Mouse (Mus musculus) embryonic fibroblast, embryonic 13.5 days (primary cell): ENCODE data around the gene Pikfyve. TPM values are rescaled to one million over a fixed set of nuclear protein-coding genes. Genes with fewer than 3 reads are reported as not detected.

Experiments
- H3K27ac ChIP-seq: 2 replicates; pipeline ENCODE4 v1.5.1; 2012; ENCODE audit warnings: low read length, control low read depth, inconsistent platforms; ENCODE audit not compliant: insufficient read depth
- H3K4me1 ChIP-seq: 2 replicates; pipeline ENCODE4 v1.6.1; 2011; ENCODE audit warnings: low read length; ENCODE audit not compliant: control insufficient read depth, insufficient read depth
- H3K4me3 ChIP-seq: 2 replicates; pipeline ENCODE4 v1.5.1; 2011; ENCODE audit warnings: mild to moderate bottlenecking, control low read depth, low read length; ENCODE audit not compliant: insufficient read depth
- CTCF ChIP-seq: IDR thresholded peaks from 2 replicates; pipeline ENCODE4 v1.5.1; 2011; ENCODE audit warnings: mild to moderate bottlenecking, control low read depth, low read length, moderate library complexity, borderline replicate concordance; ENCODE audit not compliant: insufficient read depth
- POLR2A ChIP-seq: IDR thresholded peaks from 2 replicates; pipeline ENCODE4 v1.6.1; 2011; ENCODE audit warnings: low read depth, mild to moderate bottlenecking, control low read depth, low read length, moderate library complexity
- polyA plus RNA-seq: library from polyadenylated mRNA; stranded (reverse); fragments of >200 nt; gene quantifications from 2 replicates; pipeline ENCODE4 v1.2.4, GENCODE M21; 2011; ENCODE audit warnings: low read depth; ENCODE audit not compliant: missing spikeins, insufficient read length

Pikfyve gene
- polyA plus RNA-seq, 1 experiment, result 34.6 TPM

DNA sequence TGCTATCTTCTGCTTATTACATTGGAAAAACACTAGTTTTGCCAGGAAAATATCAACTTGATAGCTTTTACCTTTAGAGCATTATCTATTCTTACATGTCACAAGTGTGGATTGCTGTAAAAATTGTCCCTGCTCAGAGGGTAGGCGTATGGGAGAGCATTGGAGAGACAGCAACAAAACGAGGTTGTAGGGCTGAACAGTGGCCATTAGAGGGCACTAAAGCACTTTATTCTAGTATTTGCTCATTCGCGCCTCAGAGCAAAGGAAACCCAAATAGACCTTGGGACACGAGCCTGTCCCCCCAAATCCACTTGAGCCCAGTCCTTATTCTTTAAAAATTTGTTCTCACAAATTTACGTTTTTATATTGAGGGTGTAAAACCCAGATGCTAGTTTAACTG is 96.3 kb downstream of the Pikfyve start:
- no peak overlapping the region for H3K4me3 ChIP-seq
- H3K4me1 ChIP-seq, result no peaks in the 10 kb centered on the region
- TF ChIP-seq CTCF (peak; percentile 27; the same call in 1 of the 2 replicates), POLR2A (no peak)
- no peak overlapping the region for H3K27ac ChIP-seq

DNA sequence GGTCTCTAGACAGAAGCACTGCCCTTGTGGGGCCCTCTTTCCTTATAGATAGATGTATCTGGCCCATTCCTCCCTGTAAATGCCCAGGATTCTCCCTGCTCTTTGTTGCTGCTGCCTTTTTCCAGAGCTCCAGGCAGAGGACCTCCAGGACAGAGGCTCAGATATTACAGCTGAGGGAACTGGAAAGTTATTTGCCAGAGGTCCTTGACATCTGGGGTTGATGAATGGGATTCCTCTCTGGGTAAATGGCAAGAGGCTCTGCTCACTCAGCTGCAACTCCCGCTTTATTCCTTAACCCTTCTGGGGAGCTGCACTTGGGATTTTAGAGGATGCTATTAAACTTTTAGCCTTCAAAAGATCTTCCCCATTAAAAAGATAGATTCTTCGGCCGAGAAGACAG is 122.0 kb downstream of the Pikfyve start:
- H3K4me1 ChIP-seq, result no peaks in the 10 kb centered on the region
- TF ChIP-seq POLR2A, result no peak
- no peak for TF ChIP-seq CTCF
- H3K27ac ChIP-seq, result no peak overlapping the region

DNA sequence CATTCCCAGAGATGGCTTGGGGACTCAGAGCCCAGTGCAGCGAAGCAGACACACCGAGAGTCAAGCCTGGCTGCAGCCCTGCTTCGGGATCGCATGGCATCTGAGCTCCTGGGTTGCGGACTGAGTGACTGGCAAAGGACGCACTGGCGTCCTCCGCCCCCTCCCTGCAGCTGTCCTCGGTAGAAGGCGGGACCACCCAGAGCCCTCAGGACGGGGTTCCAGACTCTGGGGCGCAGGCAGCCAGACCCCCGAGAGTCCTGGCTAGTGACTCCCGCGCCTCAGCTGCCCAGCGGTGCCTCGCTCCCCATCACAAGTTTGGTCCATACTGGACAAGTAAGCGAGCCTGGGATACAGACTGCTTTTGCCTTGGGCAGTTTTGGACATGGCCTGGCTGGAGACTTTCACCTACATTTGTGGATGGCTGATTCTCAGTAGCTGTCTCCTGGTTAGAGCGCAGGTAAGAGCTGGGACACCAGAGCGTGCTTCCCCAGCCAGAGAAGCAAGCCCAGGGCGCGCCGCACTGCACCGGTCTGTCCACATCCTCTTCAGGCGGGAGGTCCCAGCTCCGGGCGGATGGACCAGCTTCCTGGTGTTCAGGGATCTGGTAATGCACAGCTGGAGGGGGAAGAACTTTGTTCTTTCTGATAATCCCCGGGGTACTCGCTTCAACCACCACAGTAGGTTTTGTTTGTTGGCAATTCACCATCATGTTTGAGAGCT is 124.9 kb downstream of the Pikfyve start:
- Histone ChIP-seq H3K4me1 (no peaks in the 10 kb centered on the region), H3K27ac (no peak overlapping the region), H3K4me3 (peak overlapping the region; percentile 19; the same call in 1 of the 2 replicates)
- TF ChIP-seq CTCF (no peak), POLR2A (no peak)

More for the DNA sequence above, 122.0 kb downstream of the Pikfyve start:
- no peak overlapping the region for H3K4me3 ChIP-seq

DNA sequence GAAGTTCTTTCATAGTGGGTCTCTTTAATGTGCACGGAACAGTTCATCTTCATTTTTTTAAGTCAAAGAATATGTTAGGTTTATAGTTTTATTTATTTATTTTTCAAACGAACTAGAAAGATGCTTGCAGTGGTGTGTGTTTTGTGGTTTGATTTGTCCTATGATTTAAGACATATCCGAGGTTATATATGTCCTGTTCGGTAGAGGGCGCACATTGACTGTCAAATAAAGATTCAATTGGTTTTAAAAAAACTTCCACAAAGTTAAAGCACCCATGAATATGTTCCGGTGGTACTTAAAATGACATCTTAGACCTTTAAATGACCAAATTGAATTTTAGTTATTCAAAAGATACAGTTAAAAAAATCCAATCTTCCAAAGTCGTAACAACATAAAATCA is 125.6 kb downstream of the Pikfyve start:
- no peaks in the 10 kb centered on the region for H3K4me1 ChIP-seq
- H3K27ac ChIP-seq, result no peak overlapping the region
- TF ChIP-seq CTCF, result no peak
- TF ChIP-seq POLR2A, result no peak
- no peak overlapping the region for H3K4me3 ChIP-seq

DNA sequence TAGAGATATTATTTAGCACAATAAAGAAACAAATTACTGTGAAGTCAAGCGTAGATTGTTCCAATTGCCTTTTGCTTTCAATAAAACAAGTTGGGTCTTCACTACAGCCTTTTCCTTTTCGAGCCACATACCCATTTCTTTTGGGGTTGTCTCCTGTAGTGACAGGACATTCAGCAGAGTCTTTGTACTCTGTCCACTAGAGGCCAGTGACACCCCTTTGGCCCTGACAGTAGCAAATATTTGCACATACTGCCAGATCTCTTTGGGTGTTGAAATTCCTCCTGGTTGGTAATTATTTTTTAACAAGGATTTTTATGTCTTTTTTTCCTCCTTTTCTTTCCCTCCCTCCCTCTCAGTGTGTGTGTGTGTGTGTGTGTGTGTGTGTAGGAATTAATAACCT is 126.4 kb downstream of the Pikfyve start:
- H3K27ac ChIP-seq, result no peak overlapping the region
- no peak overlapping the region for H3K4me3 ChIP-seq
- H3K4me1 ChIP-seq, result no peaks in the 10 kb centered on the region
- TF ChIP-seq POLR2A, result no peak
- TF ChIP-seq CTCF, result no peak

DNA sequence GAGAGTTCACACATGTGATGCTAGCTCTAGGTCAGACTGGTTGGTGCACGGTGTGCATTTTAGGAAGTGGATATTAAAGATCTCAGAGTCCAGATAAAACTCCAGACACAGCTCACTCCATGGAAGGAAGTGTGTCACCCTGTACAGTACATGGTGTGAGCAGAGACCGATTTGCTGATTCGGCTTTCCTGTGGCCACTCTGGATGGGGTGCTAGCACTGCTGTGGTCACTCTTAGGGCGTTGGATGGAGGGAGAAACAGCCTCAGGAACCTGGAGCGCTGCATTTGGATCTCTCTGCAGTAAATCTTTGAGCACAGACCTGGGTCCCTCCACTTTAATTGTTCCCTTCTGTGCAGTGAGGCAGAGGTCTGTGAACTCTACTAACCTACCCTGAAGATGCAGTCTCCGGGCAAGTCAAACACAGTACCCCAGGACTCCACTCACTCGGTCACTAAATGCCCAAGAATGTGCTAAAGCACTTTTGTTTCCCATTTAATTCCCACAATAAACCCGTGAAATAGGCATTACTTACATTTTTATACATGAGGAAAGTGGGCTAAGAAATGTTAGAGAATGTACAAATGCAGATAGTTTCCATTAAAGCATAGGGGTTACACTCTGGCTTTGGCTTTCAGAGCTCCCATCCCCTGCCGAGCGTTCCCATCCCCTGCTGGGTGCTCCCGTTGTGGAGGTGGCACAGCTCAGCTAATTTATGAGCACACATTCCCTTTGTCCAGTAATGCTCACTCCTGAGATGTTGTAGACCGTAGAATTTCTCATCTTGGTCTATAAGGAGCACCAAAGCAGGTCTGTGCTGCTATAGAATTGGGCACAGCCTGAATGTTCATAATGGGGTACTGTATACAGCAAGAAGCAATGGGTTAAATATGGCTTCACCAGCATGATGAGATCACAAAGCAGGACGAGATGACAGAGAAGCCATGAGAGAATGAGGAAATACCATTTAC is 127.9 kb downstream of the Pikfyve start:
- Histone ChIP-seq H3K27ac (no peak overlapping the region), H3K4me1 (no peaks in the 10 kb centered on the region), H3K4me3 (no peak overlapping the region)
- TF ChIP-seq CTCF (no peak), POLR2A (no peak)

DNA sequence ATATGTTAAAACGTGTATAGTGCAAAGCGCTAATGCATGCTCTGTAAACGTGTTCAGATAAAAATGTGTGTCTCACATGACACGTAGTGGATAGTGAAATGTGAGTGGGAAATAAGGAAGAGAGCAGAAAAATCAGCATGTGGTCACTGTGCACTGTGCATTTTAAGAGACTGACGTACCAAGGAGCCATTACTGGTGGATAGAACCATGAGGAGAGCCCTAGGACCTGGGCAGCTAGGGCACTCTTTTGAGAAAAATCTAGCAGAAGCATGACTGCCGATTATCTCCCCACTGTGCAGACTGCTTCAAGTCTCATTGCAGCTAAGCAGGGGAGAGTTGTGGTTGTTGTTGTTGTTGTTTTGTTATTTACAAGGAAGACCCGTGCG is 128.5 kb downstream of the Pikfyve start:
- H3K27ac ChIP-seq, result no peak overlapping the region
- H3K4me1 ChIP-seq, result no peaks in the 10 kb centered on the region
- TF ChIP-seq POLR2A, result no peak
- TF ChIP-seq CTCF, result no peak
- no peak overlapping the region for H3K4me3 ChIP-seq

Other genes with a start within 250 kb of the Pikfyve start
- 6.5 and 8.2 TPM in 2 replicates for gene Plekhm3, start 229.9 kb upstream of the Pikfyve start, polyA plus RNA-seq
- gene Akr1cl, start 153.9 kb upstream of the Pikfyve start, polyA plus RNA-seq, result not detected in 2 replicates
- not detected in 2 replicates for gene Cryge, start 135.5 kb upstream of the Pikfyve start, polyA plus RNA-seq
- gene Crygd, start 123.2 kb upstream of the Pikfyve start, polyA plus RNA-seq, result not detected in 2 replicates
- not detected in 2 replicates for gene Crygc, start 113.0 kb upstream of the Pikfyve start, polyA plus RNA-seq
- not detected in 2 replicates for gene Crygb, start 104.4 kb upstream of the Pikfyve start, polyA plus RNA-seq
- gene Cryga, start 83.3 kb upstream of the Pikfyve start, polyA plus RNA-seq, result not detected in 2 replicates
- gene Gm28845, start 67.1 kb upstream of the Pikfyve start, polyA plus RNA-seq, result not detected in 2 replicates
- 0.32 TPM in 1 of 2 replicates, not detected in the other for gene D630023F18Rik, start 63.5 kb upstream of the Pikfyve start, polyA plus RNA-seq
- gene Idh1, start 183 bp upstream of the Pikfyve start, polyA plus RNA-seq, result 91.9 and 106 TPM in 2 replicates
- not detected in 2 replicates for gene Pth2r, start 95.4 kb downstream of the Pikfyve start, polyA plus RNA-seq